Mouse (Mus musculus) embryonic facial prominence, embryonic 13.5 days (tissue): ENCODE measurements around the gene Trpt1. TPM values are rescaled to one million over a fixed set of nuclear protein-coding genes. Genes with fewer than 3 reads are reported as not detected.
A peak's percentile ranks its signal among the peaks of the same experiment; 100 is the strongest.

ENCODE experiments used
- ATAC-seq: fragments of 200-750 bp; cut with Nextera tagmentation; 2 replicates; pipeline ENCODE4 v1.8.0; 2017; ENCODE audit warnings: low read depth; ENCODE audit not compliant: insufficient number of reproducible peaks, insufficient read depth, low FRiP score, low TSS enrichment
- H3K27ac ChIP-seq: fragments of 300-500 bp; sonication (generic); 2 replicates; pipeline ENCODE4 v1.5.1; 2015; ENCODE audit warnings: moderate library complexity, mild to moderate bottlenecking, inconsistent platforms
- H3K27me3 ChIP-seq: fragments of 300-500 bp; sonication (generic); 2 replicates; pipeline ENCODE4 v1.6.1; 2015; ENCODE audit warnings: mild to moderate bottlenecking, inconsistent platforms
- H3K36me3 ChIP-seq: fragments of 300-500 bp; sonication (generic); 2 replicates; pipeline ENCODE4 v1.6.1; 2015; ENCODE audit warnings: mild to moderate bottlenecking, inconsistent platforms
- H3K4me1 ChIP-seq: fragments of 300-500 bp; sonication (generic); 2 replicates; pipeline ENCODE4 v1.6.1; 2015; ENCODE audit warnings: inconsistent platforms
- H3K4me2 ChIP-seq: fragments of 300-500 bp; sonication (generic); 2 replicates; pipeline ENCODE4 v1.6.1; 2015; ENCODE audit warnings: moderate library complexity, mild to moderate bottlenecking, inconsistent platforms
- H3K4me3 ChIP-seq: fragments of 300-500 bp; sonication (generic); 2 replicates; pipeline ENCODE4 v1.5.1; 2015; ENCODE audit warnings: mild to moderate bottlenecking, inconsistent platforms
- H3K9ac ChIP-seq: fragments of 300-500 bp; sonication (generic); 2 replicates; pipeline ENCODE4 v1.6.1; 2015; ENCODE audit warnings: mild to moderate bottlenecking, inconsistent platforms
- H3K9me3 ChIP-seq: fragments of 300-500 bp; sonication (generic); 2 replicates; pipeline ENCODE4 v1.6.1; 2016; ENCODE audit warnings: inconsistent platforms
- WGBS: fragments of 180-500 bp; shearing (Covaris S2); methylation state at CpG from one replicate; pipeline ENCODE4 v1.1.7; 2015; ENCODE audit warnings: mixed read lengths; 5-methylcytosine and 5-hydroxymethylcytosine counted together
- polyA plus RNA-seq: library from polyadenylated mRNA; unstranded; fragments of >200 nt; fragmentation: Nextera tagmentation; extraction: Ambion mirVana; gene quantifications from 2 replicates; pipeline ENCODE4 v1.2.1, GENCODE M21; 2015

The Trpt1 gene
- 11.9 and 12.4 TPM in 2 replicates for polyA plus RNA-seq

DNA sequence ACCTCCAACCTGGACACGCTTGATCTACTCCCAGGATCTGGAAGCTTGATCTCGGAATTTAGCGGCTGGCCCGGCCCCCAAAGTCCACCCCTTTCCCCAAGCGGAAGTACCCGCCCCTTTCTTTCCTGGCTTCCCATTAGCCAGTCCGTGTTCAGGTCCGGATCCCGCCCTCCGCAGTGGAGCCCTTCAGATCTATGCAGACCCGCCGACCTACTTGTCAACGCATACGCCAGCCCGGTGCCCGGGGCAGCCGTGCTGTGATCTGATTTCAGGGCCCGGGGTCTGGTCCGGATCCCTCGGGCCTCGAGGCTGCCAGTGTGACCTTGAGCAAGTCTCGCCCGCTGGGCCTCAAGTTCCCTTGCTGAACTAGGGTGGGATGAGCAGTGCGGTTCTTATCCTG lies at the start of gene Trpt1, which contains the start of gene Nudt22:
Trpt1 (plus strand) TSS at position 126 of the 400 bp plus-strand sequence.
Nudt22 (minus strand) TSS at position 112 of the 400 bp plus-strand sequence.
- WGBS = under 1% methylated on average over 23 of the region's 24 CpGs
- Histone ChIP-seq H3K9me3 (no peaks in the 10 kb centered on the region), H3K4me2 (peak within 1 kb of the TSS; percentile 81), H3K27ac (peak within 1 kb of the TSS; percentile 68), H3K4me1 (peaks cover 39% of the 10 kb centered on the region), H3K4me3 (peak within 1 kb of the TSS; percentile 66), H3K36me3 (peaks cover 28% of the 10 kb centered on the region), H3K27me3 (no peaks in the 10 kb centered on the region), H3K9ac (peak within 1 kb of the TSS; percentile 83)
- peak; percentile 74 for ATAC-seq

DNA sequence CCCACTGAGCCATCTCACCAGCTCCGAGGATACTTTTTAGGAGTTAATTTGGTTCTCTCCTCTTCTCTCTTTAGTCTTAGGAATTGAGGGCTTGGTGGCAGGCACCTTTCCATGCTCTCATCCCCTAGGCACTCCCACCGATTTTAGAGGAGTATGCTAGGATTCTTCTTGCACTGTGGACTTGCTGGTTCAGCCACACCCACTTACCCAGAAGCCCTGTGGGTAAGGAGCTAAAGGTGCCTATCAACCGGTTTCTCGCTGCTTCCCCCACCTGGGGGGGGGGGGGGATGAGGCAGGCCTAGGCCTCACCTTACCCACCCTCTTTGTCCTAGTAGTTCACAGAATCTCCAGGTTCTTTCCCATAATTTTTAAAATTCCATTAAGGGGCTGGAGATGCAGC lies 48.2 kb upstream of the Trpt1 start:
- H3K9me3 ChIP-seq = no peaks in the 10 kb centered on the region
- H3K27ac ChIP-seq = no peak overlapping the region
- H3K27me3 ChIP-seq = no peaks in the 10 kb centered on the region
- WGBS = 37% methylated on average over 4 of the region's 4 CpGs
- H3K4me2 ChIP-seq = no peak overlapping the region
- peaks cover 24% of the 10 kb centered on the region for H3K4me1 ChIP-seq
- H3K9ac ChIP-seq = no peak overlapping the region
- no peak for ATAC-seq
- H3K4me3 ChIP-seq = no peak overlapping the region
- peaks cover 16% of the 10 kb centered on the region for H3K36me3 ChIP-seq

DNA sequence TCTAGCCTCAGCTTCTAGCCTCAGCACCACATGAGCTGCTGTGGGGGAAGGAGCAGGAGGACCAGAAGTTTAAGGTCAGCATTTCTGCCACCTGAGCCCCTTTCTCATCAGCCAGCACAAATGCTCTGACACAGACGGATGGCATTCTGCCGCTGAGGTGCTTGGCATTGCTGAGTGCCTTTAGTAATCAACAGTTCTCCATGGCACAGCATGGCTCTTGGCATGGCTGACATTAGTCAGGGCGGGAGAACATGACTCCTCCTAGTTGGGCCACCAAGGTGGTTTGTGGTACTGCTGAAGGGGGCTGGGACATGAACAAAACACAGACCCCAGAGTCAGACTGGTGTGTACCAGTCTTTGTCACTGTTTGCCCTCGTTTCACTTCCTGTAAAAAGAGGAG lies 47.7 kb upstream of the Trpt1 start:
- Histone ChIP-seq H3K4me2 (no peak overlapping the region), H3K9me3 (no peaks in the 10 kb centered on the region), H3K4me3 (no peak overlapping the region), H3K36me3 (peaks cover 16% of the 10 kb centered on the region), H3K9ac (no peak overlapping the region), H3K27me3 (no peaks in the 10 kb centered on the region), H3K4me1 (peaks cover 25% of the 10 kb centered on the region), H3K27ac (no peak overlapping the region)
- 77% methylated on average over 4 of the region's 4 CpGs for WGBS
- ATAC-seq = no peak

DNA sequence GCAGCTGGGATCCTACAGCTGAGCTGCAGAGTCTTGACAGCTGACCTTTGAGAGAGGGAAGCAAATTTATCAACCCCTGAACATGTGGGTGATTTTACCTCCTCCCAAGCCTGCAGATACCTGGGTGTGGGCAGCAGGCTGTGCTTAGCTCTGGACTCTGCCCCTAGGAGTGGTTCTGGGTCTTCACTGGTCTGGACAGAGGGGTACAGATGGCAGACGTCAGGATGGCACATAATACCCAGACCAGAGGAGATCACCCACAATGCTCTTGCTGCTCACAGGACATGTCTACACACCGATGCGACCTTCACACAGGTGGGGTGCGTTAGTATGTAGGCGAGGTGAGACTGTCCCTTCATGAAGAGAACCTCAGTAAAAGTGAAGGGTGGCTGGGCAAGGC lies 46.4 kb upstream of the Trpt1 start:
- Histone ChIP-seq H3K27ac (no peak overlapping the region), H3K9ac (0 out of 2 replicates have a peak overlapping the region, but pooled peaks have one; percentile 77), H3K4me3 (peak overlapping the region; percentile 63; the same call in 1 of the 2 replicates), H3K4me1 (peaks cover 26% of the 10 kb centered on the region), H3K4me2 (no peak overlapping the region; the same call in 1 of the 2 replicates), H3K27me3 (no peaks in the 10 kb centered on the region), H3K36me3 (peaks cover 23% of the 10 kb centered on the region), H3K9me3 (no peaks in the 10 kb centered on the region)
- no peak for ATAC-seq
- WGBS = 92% methylated on average over 5 of the region's 5 CpGs

DNA sequence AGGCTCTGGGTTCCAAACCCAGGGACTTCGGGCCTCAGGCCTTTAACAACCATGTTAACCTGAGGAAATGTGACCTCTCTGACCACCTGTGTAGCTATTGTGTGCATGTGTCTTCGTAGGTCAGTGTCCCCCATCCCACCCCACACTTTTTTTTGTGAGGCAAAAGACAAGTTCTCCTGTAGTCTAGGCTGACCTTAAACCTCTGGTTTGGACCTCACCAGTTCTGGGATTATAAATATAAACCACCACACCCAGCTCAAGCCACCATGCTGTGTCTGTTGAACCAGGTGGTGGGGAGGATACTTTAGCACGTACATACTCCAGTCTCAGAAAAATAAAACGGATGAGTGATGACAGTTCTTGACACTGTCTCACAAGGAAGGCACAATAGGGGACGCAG lies 46.0 kb upstream of the Trpt1 start:
- no peaks in the 10 kb centered on the region for H3K9me3 ChIP-seq
- no peak for ATAC-seq

DNA sequence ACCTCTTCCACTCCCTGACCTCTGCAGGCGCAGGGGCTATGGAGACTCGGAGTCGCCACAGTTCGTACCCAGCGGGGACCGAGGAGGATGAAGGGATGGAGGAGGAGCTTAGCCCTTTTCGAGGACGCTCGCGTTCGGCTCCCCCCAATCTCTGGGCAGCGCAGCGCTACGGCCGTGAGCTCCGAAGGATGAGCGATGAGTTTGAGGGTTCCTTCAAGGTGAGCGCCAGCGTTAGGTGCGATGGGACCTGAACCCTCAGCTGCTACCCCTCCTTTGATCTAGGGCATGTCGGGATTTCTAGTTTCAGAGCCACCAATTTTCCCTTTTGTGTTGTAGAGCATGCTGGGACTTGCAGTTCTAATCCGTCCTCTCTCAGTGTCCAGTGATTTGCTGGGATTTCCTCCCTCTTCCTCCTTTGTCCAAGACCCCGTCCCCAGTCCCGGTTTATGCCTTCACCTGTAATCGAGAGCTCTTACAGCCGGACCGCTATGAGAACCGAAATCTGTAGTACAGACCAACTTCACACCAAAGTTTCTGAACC lies 45.2 kb upstream of the Trpt1 start:
- peak overlapping the region; percentile 63 for H3K4me3 ChIP-seq
- H3K4me1 ChIP-seq = peaks cover 26% of the 10 kb centered on the region
- ATAC-seq = 0 out of 2 replicates have a peak, but pooled peaks have one; percentile 26
- under 1% methylated on average over 28 of the region's 28 CpGs for whole genome bisulfite sequencing
- H3K9ac ChIP-seq = peak overlapping the region; percentile 77
- peak overlapping the region; percentile 98 for H3K27ac ChIP-seq
- H3K36me3 ChIP-seq = peaks cover 29% of the 10 kb centered on the region
- H3K27me3 ChIP-seq = no peaks in the 10 kb centered on the region
- peak overlapping the region; percentile 91 for H3K4me2 ChIP-seq
- H3K9me3 ChIP-seq = no peaks in the 10 kb centered on the region

More for the DNA sequence above, 46.0 kb upstream of the Trpt1 start:
- peak overlapping the region; percentile 98; the same call in 1 of the 2 replicates for H3K27ac ChIP-seq
- H3K4me1 ChIP-seq = peaks cover 26% of the 10 kb centered on the region
- H3K4me2 ChIP-seq = peak overlapping the region; percentile 91
- WGBS = 62% methylated on average over 5 of the region's 5 CpGs
- H3K9ac ChIP-seq = peak overlapping the region; percentile 77
- H3K4me3 ChIP-seq = peak overlapping the region; percentile 63
- no peaks in the 10 kb centered on the region for H3K27me3 ChIP-seq
- H3K36me3 ChIP-seq = peaks cover 27% of the 10 kb centered on the region

DNA sequence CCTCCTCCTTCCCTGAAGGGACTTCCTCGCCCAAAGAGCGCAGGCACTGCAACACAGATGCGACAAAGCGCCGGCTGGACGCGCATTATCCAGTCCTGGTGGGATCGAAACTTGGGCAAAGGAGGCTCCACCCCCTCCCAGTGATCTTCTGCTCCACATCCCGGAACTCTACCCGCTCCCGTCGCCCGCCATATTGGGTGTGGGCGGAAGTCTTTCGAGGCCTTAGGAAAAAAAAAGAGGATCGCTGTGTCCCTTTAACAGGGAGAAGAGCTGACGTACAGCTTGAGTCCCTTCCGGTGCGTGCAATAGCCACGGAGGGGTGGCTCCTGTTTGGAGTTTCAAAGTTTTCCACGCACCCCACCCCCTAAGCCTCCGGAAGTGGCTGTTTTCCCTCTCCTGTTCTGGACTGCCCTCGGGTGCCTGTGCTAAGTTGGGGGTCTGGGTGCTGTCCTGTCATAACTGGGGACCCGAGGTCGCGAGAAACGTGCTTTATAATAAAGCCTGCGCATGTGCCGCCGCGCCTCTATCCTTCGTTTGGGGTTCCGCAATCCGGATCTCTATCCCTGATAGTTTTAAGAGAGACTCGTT lies 44.5 kb upstream of the Trpt1 start:
- Histone ChIP-seq H3K4me3 (peak overlapping the region; percentile 63), H3K4me2 (peak overlapping the region; percentile 91), H3K9ac (peak overlapping the region; percentile 77), H3K4me1 (peaks cover 24% of the 10 kb centered on the region), H3K36me3 (peaks cover 30% of the 10 kb centered on the region), H3K27me3 (no peaks in the 10 kb centered on the region), H3K9me3 (no peaks in the 10 kb centered on the region), H3K27ac (peak overlapping the region; percentile 98)
- ATAC-seq = peak; percentile 83
- WGBS = under 1% methylated on average over 35 of the region's 35 CpGs

DNA sequence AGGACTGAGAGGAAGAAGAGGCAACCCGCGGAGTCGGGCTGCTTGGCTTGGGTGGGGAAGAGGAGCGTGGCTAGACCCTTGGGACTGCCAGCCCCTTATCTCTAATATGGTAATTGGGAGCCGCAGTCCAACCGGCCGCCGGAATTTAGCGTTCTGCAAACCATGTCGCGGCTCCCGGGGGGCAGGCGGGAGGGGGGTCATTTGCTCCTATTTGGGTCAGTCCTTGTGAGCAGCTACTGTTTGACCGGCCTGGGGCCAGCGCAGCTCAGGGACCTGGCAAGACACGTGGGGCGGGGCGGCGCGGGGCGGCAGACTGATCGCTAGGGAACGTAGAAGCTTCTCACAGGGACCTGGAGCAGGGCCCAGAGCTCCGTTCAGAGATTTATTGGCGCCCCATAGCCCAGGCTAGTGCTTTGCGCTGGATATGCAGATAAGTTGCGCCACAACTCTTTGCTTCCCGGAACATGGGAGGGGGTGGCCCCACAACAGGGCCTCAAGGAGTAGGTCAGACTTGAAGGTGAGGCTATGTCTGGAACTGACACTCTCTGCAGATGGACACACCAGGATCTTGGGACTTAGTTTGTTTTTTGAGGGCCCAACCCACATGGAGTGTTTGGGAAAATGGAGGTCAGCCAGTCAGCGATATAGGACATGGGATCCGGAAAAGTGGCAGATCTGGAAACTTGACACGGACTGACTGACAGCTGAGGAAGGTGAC lies 43.8 kb upstream of the Trpt1 start:
- ATAC-seq = no peak
- no peaks in the 10 kb centered on the region for H3K27me3 ChIP-seq
- H3K4me1 ChIP-seq = peaks cover 24% of the 10 kb centered on the region

DNA sequence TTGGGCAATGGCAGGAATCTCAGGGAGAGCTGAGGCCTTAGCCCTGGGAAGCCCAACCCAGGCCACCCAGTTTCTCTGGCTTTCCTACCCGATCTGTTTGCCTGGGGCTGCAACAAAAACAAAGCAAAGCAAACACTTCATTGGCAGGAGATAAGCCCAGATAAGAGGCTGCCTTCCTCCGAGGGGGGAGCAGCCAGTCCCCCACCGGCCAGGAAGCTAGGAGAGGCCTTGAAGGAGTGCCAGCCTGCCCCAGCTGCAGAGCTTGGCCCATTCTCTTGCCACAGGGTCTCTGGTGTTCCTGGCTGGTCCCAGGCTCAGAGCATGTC lies 43.3 kb upstream of the Trpt1 start:
- 12% methylated on average over 3 of the region's 3 CpGs for WGBS
- ATAC-seq = no peak
- no peaks in the 10 kb centered on the region for H3K27me3 ChIP-seq

More for the DNA sequence above, 43.8 kb upstream of the Trpt1 start:
- Histone ChIP-seq H3K9ac (peak overlapping the region; percentile 77), H3K36me3 (peaks cover 37% of the 10 kb centered on the region), H3K9me3 (no peaks in the 10 kb centered on the region), H3K4me2 (peak overlapping the region; percentile 91), H3K27ac (peak overlapping the region; percentile 98), H3K4me3 (peak overlapping the region; percentile 63)
- WGBS = 1% methylated on average over 31 of the region's 31 CpGs

DNA sequence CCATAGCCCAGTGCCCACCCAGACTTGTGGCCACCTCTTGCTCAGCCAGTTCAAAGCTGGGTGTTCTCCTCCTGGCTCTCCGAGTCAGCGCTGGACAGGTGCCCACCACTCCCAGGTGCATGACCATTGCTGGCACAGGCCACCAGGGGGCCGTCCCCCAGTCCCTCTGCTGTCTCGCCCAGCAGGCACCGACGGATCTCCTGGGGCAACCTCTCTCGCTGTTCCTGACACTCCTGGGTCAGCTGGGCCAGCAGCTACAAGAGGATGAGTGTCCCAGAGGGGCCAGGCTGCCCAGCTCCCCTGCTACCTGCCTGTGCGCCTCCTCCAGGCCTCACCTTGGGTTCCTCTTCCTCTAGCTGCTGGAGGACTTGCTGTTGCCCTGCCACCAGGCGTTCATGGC lies 41.9 kb upstream of the Trpt1 start:
- Histone ChIP-seq H3K9me3 (no peaks in the 10 kb centered on the region), H3K27ac (no peak overlapping the region), H3K4me1 (peaks cover 24% of the 10 kb centered on the region), H3K4me3 (no peak overlapping the region), H3K4me2 (no peak overlapping the region), H3K9ac (no peak overlapping the region), H3K27me3 (no peaks in the 10 kb centered on the region), H3K36me3 (peaks cover 52% of the 10 kb centered on the region)
- ATAC-seq = no peak
- WGBS = 65% methylated on average over 9 of the region's 9 CpGs

More for the DNA sequence above, 43.3 kb upstream of the Trpt1 start:
- H3K4me2 ChIP-seq = peak overlapping the region; percentile 91
- peaks cover 24% of the 10 kb centered on the region for H3K4me1 ChIP-seq
- peaks cover 42% of the 10 kb centered on the region for H3K36me3 ChIP-seq
- H3K27ac ChIP-seq = peak overlapping the region; percentile 98
- H3K4me3 ChIP-seq = peak overlapping the region; percentile 63
- no peaks in the 10 kb centered on the region for H3K9me3 ChIP-seq
- H3K9ac ChIP-seq = peak overlapping the region; percentile 77

DNA sequence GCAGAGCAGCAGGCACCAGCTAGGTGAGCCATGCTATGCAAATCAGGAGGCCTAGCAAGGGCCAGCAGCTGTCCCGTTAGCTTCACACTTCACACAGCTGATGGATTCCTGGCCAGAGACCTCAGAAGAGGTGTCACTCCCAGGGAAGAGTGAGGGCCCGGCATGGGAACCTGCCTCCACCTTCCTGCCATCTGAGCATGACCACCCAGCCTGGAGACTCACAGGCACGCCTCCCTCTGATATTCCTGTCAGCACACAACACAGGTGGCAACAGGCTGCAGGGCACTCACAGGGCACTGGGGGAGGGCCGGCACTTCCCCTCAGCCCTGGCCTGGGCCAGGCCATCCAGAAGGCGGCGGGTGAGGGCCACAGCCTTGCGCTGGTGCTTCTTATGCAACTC lies 40.5 kb upstream of the Trpt1 start:
- Histone ChIP-seq H3K4me2 (no peak overlapping the region), H3K9me3 (no peaks in the 10 kb centered on the region), H3K36me3 (peaks cover 66% of the 10 kb centered on the region), H3K27ac (no peak overlapping the region), H3K4me3 (no peak overlapping the region), H3K9ac (no peak overlapping the region), H3K27me3 (no peaks in the 10 kb centered on the region), H3K4me1 (peaks cover 14% of the 10 kb centered on the region)
- 83% methylated on average over 7 of the region's 7 CpGs for WGBS
- no peak for ATAC-seq
